Mouse (Mus musculus) liver, embryonic 14 days (tissue): ENCODE data around the gene Gnai1. TPM values are rescaled to one million over a fixed set of nuclear protein-coding genes. Genes with fewer than 3 reads are reported as not detected.

ENCODE experiments used
- polyA plus RNA-seq: library from polyadenylated mRNA; depleted of rRNA; stranded (reverse); fragments of >200 nt; gene quantifications from 2 replicates; pipeline ENCODE4 v1.2.3, GENCODE M21; 2012; rRNA removed

Gene Gnai1
- polyA plus RNA-seq: 0.70 and 0.78 TPM in 2 replicates

GRCm38 (mm10) chr5:18360281-18360819, at the start of gene Gnai1:
TSS of gene Gnai1 (minus strand) at chr5:18360355.

